Mouse (Mus musculus): ENCODE data around the gene Ddx39b.

DNA sequence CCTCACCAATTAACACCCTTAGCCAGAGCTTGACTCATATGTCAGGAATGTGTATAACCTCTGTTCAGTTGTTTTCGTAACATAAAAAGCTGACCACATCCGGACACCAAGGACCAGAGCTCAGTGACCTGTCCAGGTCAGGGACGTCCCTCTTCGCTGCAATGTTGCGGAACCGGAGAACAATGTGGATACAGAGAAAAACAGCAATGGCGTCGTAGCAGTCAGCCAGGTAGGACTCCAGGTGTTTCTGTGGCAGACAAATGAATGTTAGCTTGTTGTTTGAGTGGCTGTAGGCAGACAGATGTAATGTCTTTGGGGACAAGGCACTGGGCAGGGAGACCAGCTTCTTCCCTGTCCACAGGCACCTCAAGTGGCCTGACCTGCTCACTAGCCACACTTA is 36.5 kb downstream of the Ddx39b start:
- no peak for TF ChIP-seq CTCF (IDR thresholded peaks at IDR 0.05 in 2 of 3, conservative IDR thresholded peaks at IDR 0.05 in 1 of 3; ENCODE audit: control insufficient read depth in 1 of 3, insufficient read depth in 1 of 3, low read depth in 2 of 3, low read length in 3 of 3, poor library complexity in 1 of 3, severe bottlenecking in 1 of 3)
- TF ChIP-seq POLR2A (IDR thresholded peaks at IDR 0.05; ENCODE audit: control insufficient read depth in 1 of 2, insufficient read depth in 1 of 2, low read depth in 1 of 2, low read length in 2 of 2, poor library complexity in 1 of 2) = no peak
- TF ChIP-seq MYC (IDR thresholded peaks at IDR 0.05; ENCODE audit: low read depth, low read length) = no peak
- no peak for TF ChIP-seq JUND (IDR thresholded peaks at IDR 0.05; ENCODE audit: low read depth, low read length)
